Mouse (Mus musculus) embryo, embryonic 11.5 days (tissue): ENCODE data around the gene Kdm5b.
A peak's percentile ranks its signal among the peaks of the same experiment; 100 is the strongest.

Source experiments
- DNase-seq: peaks from one replicate; pipeline ENCODE4 v3.0.0-alpha.2; 2012; ENCODE audit warnings: low read depth, low spot score

Gene Kdm5b

DNA sequence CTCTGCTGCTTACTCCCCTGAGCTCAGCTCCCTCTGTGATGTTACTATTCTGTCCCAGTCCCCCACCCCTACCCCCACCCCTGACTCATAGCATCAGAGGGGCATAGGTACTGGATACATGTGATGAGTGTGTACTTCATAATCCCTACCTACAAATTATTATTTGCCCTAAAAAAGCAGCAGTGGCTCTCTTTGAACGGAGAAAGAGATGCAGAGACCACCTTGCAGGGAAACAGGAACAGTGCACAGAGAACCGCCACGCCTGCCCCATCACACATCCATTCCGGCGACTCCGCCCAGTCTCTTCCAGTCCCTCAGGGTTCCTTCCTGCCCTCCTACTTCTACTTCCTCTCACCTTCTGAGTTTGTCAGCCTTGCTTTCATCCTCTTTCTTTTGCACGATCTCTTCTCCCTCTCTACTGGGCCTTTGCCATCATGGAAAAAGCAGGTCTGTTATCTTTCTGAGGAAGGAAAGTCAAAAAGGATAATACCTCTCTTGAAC lies 10.3 kb upstream of the Kdm5b start, which contains the start of gene Mgat4e:
Gene Mgat4e (minus strand): TSS at position 51 of the 501 bp plus-strand sequence.
- no peak for DNase-seq

DNA sequence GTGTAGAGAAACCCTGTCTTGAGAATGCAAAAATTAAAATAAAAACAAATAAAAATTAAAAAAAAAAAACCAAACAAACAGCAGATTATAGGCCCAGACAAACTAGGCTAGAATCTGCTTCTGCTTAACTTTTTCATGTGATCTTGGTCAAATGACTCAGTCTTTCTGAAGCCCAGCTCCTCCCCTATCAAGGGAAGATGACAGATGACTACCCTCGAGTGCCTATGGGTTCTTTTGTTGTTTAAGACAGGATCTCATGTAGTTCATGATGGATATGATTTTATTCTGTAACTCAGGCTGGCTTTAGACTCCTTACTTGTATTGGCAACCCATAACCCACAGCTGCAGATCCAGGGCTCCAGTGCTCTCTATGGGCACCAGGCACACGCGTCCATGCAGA lies 8.1 kb upstream of the Kdm5b start:
- no peak for DNase-seq

DNA sequence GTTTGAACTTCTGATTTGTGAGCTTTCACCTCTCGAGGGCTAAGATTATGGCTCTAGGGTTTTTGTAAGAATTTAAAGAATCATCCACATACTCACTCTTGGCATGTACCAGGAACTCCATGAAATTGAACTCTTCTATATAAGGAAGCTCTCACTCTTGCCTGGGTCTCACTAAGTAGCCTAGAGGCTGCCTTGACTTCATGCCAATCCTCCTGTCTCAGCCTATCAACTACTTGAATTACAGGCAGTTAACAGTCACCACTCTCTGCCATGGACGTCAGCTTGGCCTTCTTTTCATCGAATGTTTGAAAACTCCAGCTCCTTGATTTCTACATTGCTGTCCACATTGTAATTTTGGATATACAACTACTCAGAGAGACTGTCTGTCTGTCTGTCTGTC lies 7.6 kb upstream of the Kdm5b start:
- no peak for DNase-seq

DNA sequence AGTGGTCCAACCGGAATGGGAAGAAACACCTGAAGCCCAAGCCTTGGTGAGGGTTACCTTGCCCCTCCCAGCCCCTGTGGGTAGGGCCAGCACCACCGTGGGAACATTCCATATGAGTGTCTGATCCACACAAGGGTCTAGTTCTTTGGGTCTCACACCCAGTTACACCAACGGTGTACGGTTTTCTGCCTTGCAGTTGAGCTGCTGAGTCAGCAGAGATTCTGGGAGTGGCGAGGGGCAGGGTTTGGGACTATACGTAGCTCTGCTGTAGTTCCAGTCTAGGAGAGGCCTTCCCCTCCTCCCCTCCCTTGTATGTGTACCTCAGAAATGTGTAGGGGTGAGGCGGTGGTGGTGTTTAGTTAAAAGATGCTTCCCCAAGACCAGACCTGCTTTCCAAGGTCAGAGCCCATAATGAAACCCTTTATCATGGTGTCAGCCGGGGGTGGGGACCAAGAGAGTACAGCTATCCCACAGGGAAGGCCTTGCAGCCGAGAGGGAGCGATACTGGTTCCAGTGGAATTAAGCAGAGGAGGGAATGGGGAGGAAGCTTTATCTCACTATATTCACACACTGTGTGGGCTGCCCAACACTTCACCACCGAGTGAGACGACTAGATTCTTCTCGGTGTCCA lies 4.6 kb upstream of the Kdm5b start:
- no peak for DNase-seq

DNA sequence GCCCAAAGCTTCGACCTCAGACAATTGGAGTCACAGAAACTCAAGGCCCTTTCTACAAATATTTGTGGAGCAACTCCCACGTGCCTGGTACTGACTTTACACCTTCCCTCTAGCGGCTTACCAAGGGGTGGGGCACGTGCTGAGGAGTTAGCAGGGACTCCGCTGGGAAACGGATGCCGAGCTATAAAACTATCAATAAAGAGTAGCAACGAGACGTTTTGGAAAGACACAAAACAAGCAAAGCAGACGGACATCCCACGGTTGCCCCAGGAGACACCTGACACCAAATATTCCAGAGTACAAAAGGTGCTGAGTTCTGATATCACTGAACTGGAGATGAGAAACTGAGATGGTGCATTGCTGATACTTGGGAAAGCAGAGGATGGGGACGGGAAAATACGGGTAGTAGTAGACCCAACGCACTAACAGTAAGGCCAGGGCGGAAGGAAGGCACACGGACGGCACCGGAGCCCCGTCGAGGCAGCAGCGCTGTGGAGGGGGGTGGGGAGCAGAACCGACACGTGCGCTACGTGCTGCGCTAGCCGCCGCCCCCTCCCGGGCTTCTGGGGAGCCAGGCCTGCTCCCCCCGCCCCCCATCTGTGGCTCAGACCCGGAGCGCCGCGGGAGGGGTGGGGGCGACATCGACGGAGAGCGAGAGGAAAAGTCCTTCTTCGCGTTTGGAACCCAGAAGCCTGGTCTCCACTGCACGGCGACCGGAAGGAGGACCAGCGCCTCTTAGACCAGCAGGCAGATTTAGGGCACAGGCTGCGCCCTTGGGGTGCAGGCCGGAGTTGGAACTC lies 3.9 kb upstream of the Kdm5b start:
- peak; percentile 46 for DNase-seq

DNA sequence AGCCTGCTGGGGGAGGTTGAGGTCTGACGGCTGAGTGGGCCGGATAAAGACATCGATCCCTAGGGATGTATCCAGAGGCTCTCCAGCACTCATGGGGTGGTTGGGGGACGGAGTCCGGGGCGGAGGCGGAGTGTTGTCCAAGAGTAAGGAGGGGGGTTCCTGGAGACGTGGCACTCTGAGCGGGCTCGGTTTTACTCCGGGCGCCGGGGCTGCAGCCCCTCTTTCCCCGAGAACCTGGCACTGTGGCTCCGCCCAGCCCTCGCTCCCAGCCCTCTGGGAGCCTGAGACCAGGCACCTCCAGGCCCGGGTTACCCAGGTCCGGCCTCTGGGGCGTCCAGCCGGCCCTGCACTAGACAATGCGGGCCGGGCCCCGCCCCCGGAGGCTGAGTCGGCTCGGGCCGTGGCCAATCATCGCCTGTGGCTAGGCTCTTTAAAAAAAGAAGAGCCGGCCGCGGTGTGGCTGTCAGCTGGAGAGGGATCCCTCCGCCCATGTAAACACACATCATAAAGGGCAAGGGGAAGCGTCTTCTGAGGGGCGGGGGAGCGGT lies 3.2 kb upstream of the Kdm5b start:
- peak; percentile 92 for DNase-seq

DNA sequence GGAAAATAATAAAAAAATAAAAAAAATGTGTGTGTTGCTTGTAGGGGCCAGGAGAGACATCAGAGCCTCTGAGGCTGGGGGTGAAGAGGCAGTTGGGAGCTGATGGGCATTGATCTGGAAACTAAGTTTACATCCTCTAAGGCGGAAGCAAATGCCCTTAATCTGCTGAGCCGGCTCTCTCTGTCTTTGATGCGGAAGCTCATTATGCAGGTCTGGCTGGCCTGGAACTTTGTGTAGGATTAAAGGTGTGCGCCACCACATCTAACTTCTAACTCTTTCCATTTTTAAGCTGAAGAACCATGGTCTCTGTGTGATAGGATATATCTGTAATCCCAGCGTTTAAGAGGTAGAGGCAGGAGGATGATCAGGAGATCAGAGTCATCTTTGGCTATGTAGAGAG lies 1.5 kb upstream of the Kdm5b start:
- DNase-seq, result no peak

DNA sequence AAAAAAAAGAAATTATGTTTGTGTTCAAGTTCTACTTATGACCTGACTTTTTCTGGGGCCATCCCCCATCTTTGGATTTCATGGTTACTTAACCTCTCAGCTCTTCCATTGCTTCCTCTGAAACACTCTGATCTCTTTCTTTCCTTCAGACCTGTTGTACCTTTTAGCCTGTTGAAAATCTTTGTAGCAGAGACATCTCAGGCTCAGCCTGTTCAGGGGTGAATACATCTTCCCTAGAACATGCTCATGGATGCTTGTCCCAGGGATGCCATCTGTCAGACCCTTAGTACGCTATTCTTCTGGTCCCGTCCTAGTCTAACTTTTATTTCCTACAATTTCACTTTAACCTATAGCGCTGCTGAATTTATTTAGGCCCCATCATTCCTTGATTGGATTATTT lies 745 bp upstream of the Kdm5b start:
- DNase-seq, result no peak

DNA sequence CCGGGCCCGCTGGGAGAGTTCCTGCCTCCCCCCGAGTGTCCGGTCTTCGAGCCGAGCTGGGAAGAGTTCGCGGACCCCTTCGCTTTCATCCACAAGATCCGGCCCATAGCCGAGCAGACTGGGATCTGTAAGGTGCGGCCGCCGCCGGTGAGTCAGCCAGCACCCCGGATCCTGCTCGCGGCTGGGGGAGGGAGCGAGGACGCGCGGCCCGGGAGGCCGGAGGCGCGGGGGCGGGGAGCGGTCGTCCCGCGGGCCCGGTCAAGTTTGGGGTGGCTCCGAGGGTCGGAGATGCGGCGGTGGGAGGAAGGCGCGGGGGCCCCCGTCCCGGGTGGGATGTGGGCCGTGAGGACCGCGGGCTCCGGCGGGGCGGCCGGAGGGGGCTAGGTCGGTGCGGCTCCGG lies 425 bp downstream of the Kdm5b start:
- no peak for DNase-seq

DNA sequence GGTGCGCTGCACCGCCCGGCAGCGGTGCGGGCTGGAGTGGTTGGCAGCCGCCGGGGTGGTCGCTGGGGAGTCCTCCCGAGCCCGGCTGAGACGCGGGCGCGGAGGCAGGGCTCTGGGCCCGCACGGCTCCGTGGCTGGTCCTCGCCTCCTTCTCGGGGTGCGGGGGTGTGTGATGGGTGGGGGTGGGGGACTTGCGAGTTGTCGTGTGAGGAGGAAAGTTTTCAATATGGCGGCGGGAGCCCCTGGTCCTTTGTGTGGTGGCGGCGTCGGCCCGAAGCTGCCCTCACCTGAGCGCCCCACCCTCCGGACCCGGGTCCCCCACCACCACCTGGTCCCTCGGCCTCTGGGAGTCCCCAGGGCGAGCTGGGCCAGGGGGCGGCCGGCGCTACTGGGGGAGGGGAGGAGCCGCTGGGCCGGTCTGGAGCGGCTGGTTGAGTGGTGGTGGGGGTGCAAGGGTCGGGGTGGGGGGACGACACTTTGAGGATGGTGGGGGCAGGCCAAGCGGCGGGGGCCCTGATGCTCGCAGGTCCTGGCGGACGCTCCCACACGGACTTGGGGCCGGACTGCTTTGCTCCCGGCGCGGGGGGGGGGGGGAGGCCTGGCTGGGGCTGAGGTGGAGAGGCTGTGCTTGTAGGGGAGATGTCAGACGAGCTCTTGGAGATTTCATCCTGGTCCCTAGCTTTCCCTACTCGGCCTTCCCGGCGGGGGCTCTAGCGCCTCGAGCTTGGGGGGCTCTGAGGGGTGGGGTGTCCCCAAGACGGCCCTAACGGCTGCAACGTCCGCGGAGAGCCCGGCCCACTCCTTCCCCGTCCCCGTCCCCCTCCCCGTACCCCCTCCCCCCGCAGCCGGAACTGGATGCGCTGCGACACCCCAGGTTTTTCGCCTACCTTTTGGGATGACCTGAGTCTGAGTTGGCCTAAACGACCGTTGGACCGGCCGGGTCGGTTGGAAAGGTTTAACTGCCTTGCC lies 1.1 kb downstream of the Kdm5b start:
- no peak for DNase-seq

DNA sequence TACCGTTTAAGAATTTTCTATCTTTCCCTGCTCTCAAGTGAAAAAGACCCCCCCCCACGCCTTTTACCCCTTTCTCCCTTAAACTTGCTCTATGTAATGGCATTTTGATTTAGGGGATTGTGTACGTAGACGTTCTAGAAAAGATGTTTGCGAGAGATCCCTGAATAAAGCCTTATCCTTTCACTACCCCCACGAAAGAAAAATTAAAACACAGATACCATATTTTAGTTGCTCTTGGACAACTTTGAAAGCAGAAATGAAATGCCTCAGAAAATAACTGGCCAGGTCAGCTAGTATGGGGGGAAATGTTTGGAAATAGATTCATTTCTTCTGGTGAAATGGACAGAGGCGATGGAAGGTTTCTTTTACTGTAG lies 1.8 kb downstream of the Kdm5b start:
- no peak for DNase-seq

DNA sequence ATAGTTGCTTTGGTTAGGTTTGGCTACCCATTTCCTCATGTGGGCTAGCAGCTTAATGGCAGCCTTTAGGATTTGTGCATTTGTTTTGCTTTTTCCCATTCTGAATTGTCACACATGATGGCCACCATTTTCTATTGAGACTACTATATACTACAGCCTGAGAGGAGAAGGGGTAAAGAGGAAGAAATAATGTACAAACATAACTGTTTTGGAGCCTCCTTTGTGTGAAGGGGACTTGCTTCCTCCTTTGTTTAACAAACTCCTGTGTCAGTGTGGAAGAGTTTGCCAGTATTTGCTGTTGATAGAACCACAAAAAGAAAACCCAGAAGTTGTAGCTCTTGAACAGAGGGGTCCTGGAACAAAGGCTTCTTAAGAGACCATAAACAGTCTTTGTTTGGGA lies 2.5 kb downstream of the Kdm5b start:
- no peak for DNase-seq

DNA sequence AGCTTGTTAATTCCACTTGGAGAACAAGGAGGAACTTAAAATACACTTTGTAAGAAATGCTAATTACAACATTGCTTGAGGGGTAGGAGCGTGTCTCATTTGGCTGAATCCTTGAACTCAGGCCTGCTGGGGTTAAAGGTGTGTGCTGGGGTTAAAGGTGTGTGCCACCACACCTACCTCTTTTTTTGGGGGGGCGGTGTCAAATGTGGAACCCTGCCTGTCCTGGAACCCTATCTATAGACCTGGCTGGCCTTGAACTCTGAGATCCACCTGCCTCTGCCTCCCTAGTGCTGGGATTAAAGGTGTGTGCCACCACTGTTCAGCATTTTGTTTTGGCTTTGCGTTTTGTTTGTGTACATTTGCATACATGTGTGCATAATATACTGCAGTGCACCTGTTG lies 3.8 kb downstream of the Kdm5b start:
- DNase-seq, result no peak

DNA sequence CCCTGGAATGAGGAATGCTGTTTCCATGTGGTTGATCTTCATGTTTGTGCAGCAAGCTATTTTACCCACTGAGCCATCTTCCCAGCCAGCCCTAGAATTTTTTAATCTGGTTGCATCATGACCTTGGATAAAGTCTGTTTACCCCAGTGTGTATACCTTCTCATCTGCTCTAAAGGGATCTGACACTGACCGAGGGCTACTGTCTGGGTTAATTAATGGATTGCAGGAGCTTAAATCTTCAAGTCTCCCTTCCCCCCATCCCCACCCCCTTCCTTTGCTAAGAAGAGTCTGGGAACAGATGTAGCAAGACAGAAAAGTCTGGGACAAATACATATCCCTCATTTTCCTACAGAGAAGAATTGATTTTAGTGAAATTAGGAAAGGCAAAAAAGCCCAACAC lies 7.5 kb downstream of the Kdm5b start:
- DNase-seq, result no peak

DNA sequence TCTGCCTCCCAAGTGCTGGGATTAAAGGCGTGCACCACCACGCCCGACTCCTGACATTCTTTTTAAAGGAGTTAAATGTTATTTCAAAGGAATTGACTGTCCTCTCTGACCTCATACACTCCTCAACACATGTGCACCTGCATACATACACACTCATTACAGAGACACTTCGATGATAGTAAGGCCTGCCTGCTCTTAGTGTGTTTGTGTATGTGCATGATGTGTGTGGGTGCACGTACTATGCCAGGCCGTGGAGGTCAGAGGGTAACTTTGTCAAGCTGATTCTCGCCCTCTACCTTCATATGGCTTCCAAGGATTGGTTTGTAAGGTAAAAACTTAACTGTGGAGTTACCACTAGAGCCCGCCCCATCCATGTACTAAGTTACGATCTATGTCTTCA lies 10.2 kb downstream of the Kdm5b start:
- no peak for DNase-seq

DNA sequence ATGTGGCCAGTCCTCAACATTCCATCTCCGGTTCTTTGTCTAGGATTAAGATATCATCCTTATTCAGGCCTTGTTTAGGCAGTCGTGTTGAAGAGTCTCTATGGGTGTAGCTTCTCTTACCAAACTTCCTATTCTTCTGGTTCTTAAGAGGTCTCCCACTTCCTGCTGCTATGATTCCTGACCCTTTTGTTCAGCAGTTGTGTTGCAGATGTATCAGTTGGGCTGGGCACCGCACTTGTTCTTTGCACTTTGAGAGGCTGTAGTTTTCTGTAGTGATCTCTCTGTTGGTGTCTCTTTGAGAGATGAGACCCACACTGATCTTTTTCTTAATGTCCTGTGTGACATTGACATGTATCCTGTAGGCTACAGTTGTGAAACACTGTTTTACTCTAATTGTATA lies 10.7 kb downstream of the Kdm5b start:
- no peak for DNase-seq

DNA sequence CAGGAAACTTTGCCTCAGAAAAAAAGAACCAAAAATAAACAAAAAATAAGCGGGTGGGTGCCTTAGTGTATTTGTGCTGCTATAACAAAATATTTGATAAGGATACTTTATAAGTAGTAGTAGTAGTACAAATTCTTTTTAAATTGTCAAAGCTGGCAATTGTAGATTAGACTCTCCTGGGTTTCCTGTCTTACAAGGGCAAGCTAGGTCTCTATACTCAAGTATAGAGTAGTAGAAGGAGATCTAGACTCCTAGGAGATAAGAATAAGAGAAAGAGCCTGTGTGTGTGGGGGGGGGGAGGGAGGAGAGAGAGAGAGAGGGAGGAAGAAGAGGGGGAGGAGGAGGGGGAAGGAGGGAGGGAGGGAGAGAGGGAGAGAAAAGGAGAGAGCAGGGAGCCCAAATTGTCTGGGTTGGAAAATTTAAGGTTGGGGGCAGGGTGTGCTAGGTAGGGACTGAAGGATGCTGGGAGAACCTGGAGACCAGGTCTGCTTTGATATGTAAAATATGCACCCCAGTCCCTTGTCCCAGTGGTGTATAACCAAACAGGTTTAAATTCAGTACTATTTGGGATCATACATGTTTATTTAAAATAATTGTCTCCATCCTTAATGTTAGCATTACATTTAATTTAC lies 13.4 kb downstream of the Kdm5b start:
- DNase-seq, result no peak

DNA sequence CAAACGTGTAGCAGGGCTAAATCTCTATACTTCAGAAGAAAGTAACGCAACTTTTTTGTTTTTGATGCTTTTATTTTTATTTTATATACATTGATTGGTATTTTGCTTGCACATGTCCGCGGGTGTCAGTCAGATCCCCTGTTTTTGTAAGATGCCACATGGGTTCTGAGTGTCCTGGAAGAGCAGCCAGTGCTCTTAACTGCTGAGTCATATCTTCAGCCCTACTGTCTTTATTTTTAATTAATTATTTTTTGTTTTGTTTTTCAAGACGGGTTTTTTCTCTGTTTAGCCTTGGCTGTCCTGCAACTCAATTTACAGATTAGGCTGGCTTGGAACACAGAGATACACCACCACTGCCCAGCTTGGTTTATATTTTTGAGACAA lies 14.0 kb downstream of the Kdm5b start:
- no peak for DNase-seq

DNA sequence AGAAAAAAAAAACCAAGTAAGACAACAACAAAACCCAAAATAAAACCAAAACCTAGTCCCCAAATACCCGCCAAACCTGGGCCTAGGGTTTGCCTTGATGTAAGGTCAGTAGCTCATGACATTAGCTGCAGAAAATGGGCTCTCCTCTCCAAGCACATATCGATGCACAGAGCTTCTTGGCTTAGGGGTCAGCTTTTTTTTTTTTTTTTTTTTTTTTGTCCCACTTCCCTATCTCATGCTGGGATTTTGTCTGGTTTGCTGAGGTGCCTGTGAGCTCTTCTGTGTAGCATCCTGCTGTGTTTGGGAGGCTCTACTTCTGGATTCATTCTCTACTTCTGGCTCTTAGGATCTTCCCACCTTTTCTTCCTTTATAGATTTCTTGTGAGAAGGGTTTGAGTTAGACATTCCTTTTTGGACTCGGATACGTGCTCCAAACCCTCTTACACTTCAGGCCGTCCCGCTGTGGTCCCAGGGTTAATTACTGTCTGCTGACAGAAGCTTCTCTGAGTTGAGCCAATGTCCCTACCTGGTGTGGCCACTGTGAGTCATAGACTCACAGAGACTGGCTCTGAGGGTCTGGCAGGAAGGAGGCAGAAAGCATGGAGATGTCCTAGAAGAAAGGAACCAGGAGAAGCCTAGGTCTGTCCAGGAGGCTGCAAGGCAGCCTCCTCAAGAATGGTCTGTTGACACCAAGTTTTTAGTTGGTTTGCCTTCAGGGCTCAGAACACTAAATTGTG lies 17.6 kb downstream of the Kdm5b start:
- DNase-seq, result no peak

DNA sequence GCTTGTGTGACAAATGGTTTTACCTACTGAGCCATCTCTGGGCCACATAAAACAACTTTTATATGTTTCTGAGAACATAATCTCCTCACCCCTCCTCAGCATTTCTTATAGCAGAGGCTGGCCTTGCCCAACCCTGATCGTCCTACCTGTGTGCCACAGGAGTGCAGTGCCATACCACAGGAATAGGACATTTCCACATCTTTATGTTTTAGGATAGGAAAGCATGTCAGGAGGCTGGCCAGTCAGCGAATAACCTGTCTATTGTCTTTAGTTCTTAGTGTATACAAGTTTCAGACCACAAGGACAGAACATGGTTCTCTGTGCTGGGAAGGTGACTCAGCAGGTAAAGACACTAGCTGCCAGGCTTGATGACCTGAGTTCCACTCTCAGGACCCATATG lies 20.8 kb downstream of the Kdm5b start:
- DNase-seq, result no peak

DNA sequence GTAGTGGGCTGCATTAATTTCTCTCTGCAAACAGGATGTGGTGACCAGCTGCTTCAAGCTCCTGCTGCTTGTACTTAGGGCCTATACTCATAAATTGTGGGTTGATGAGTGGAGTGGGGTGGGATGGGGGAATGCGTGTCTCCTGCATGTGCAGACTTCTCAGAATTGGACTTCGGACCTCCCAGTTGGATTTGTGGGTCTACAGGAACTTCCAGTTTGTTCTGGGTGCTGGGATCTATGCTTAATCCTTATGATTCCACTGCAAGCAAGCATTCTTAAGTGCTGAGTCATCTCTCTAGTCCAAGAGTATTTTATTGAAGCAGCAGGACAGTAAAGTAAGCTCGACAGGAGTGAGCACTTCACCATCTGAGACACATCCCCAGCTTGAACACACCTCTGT lies 23.6 kb downstream of the Kdm5b start:
- DNase-seq, result no peak
